Mouse (Mus musculus) lung, adult 2 months (tissue): ENCODE data around the gene Ilkap.
A peak's percentile ranks its signal among the peaks of the same experiment; 100 is the strongest.

Experiments used
- CTCF ChIP-seq: fragments of 200-500 bp; IDR thresholded peaks from 2 replicates; pipeline ENCODE4 v1.5.1; 2011; ENCODE audit warnings: mild to moderate bottlenecking, low read length, control low read depth; ENCODE audit not compliant: insufficient read depth
- POLR2A ChIP-seq: fragments of 200-500 bp; IDR thresholded peaks from 2 replicates; pipeline ENCODE4 v1.6.1; 2011; ENCODE audit warnings: low read depth, mild to moderate bottlenecking, control low read depth, low read length, borderline replicate concordance; ENCODE audit errors: extremely low read depth

DNA sequence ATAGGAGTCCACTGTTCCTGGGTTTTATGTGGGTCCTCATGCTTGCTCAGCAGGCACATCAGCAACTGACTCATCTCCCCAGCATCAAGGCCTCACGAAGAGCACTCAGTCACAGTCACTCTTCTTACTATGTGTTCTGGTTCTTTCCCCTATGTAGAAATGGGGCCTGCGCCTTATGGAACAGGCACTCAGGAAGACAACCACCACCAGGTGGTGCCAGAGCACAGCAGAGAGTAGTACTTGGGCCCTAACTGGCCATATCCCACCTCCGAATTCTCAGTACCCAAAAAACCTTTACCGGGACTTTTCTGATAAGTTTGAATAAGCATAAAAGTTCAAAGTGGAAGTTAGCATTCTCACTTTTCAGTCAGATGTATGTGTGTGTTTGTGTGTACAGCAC is 30.0 kb upstream of the Ilkap start:
- TF ChIP-seq CTCF: peak; percentile 88
- TF ChIP-seq POLR2A: no peak
